Mouse (Mus musculus) layer of hippocampus, postnatal 14 days (tissue): ENCODE measurements around the gene Scd2. TPM values are rescaled to one million over a fixed set of nuclear protein-coding genes. Genes with fewer than 3 reads are reported as not detected.

ENCODE experiments used
- microRNA-seq, 2 experiments: library from miRNA; unstranded; fragments of <30 nt; microRNA quantifications; one replicate each; pipeline ENCODE4 v1.2.0; 2021
- total RNA-seq, 2 experiments: library from RNA; stranded (reverse); gene quantifications; 2 replicates each; pipeline ENCODE4 v1.2.3; 2021

The Scd2 gene
- total RNA-seq, 2 experiments from 2014 or later: 702 to 713 TPM

Small RNAs within 50 kb of the gene (microRNA-seq; reads per million reads assigned to microRNA genes)
- 0.28 to 2.0 reads per million in 2 experiments for gene Mir5114

Other genes with a start within 250 kb of the Scd2 start
- 10 to 100 TPM; 17.0 to 18.6 TPM for gene Erlin1, start 223.9 kb upstream of the Scd2 start, total RNA-seq
- 10 to 100 TPM; 42.4 to 53.2 TPM for gene Chuk, start 186.2 kb upstream of the Scd2 start, total RNA-seq
- gene Cwf19l1, start 157.8 kb upstream of the Scd2 start, total RNA-seq: 10 to 100 TPM; 16.2 to 16.6 TPM
- gene Bloc1s2, start 147.2 kb upstream of the Scd2 start, total RNA-seq: 10 to 100 TPM; 66.4 to 67.3 TPM
- not detected for gene Pkd2l1, start 101.2 kb upstream of the Scd2 start, total RNA-seq
- gene Scd3, start 90.4 kb upstream of the Scd2 start, total RNA-seq: under 1 TPM; 0.62 TPM
- gene Scd4, start 39.4 kb downstream of the Scd2 start, total RNA-seq: 1 to 10 TPM; 2.5 to 2.6 TPM
- 100 to 1,000 TPM; 147 to 154 TPM for gene Scd1, start 114.2 kb downstream of the Scd2 start, total RNA-seq
- under 1 TPM; 0.21 to 0.37 TPM for gene Wnt8b, start 199.8 kb downstream of the Scd2 start, total RNA-seq